Mouse (Mus musculus): ENCODE data around the gene Stk32c. TPM values are rescaled to one million over a fixed set of nuclear protein-coding genes. Genes with fewer than 3 reads are reported as not detected.

Gene Stk32c
- total and polyA plus RNA-seq, 3 experiments, result 0.21 TPM; not detected in 2

- Histone ChIP-seq H3K4me3 (ENCODE audit: control insufficient read depth in 1 of 2, insufficient read depth in 1 of 2, low read depth in 2 of 2, low read length in 2 of 2) (no peak overlapping the region), H3K9ac (ENCODE audit: control insufficient read depth, low read depth, low read length, poor library complexity, severe bottlenecking) (no peak overlapping the region), H3K27me3 (ENCODE audit: control insufficient read depth in 1 of 2, insufficient read depth in 2 of 2, low read length in 2 of 2) (no peaks in the 10 kb centered on the region), H3K36me3 (ENCODE audit: control insufficient read depth in 1 of 2, insufficient read depth in 2 of 2, low read length in 2 of 2) (peaks cover 0 to 6% of the 10 kb centered on the region in 2 experiments; a peak in 1 of 4 replicates), H3K4me1 (ENCODE audit: control insufficient read depth in 1 of 2, insufficient read depth in 2 of 2, low read length in 2 of 2) (peaks cover 0 to 11% of the 10 kb centered on the region in 2 experiments; a peak in 2 of 4 replicates), H3K27ac (ENCODE audit: control insufficient read depth, low read depth, low read length) (no peak overlapping the region), H3K79me2 (ENCODE audit: control insufficient read depth, insufficient read depth, low read length, poor library complexity) (no peaks in the 10 kb centered on the region), H3K9me3 (replicated peaks; ENCODE audit: insufficient read depth, low read length) (no peaks in the 10 kb centered on the region)
- DNase-seq (ENCODE audit: low read depth, low spot score), result no peak
- TF ChIP-seq SIN3A (IDR thresholded peaks at IDR 0.05; ENCODE audit: low read length) (no peak), CHD1 (IDR thresholded peaks at IDR 0.05; ENCODE audit: low read depth, low read length) (no peak), MAZ (IDR thresholded peaks at IDR 0.05; ENCODE audit: low read depth, low read length) (no peak), POLR2A (IDR thresholded peaks at IDR 0.05; ENCODE audit: control insufficient read depth in 1 of 2, insufficient read depth in 1 of 2, low read depth in 1 of 2, low read length in 2 of 2, poor library complexity in 1 of 2) (no peak), EP300 (IDR thresholded peaks at IDR 0.05; ENCODE audit: low read depth in 1 of 2, low read length in 2 of 2) (no peak), MXI1 (IDR thresholded peaks at IDR 0.05; ENCODE audit: low read depth, low read length) (no peak), SMC3 (IDR thresholded peaks at IDR 0.05; ENCODE audit: low read depth, low read length) (no peak), NELFE (IDR thresholded peaks at IDR 0.05; ENCODE audit: low read depth, low read length) (no peak), POLR2AphosphoS2 (IDR thresholded peaks at IDR 0.05; ENCODE audit: low read length) (no peak), NRF1 (IDR thresholded peaks at IDR 0.05; ENCODE audit: insufficient read depth, low read depth, low read length, poor library complexity, severe bottlenecking) (no peak), USF2 (IDR thresholded peaks at IDR 0.05; ENCODE audit: borderline replicate concordance in 1 of 2, insufficient read depth in 1 of 2, low read depth in 1 of 2, low read length in 2 of 2) (no peak), MEF2A (IDR thresholded peaks at IDR 0.05; ENCODE audit: extremely low read depth, insufficient replicate concordance, low read depth, low read length, poor library complexity, severe bottlenecking) (no peak)
Observed at GRCm38 (mm10) chr7:139158956-139159355, 54.2 kb downstream of the Stk32c start.

DNA sequence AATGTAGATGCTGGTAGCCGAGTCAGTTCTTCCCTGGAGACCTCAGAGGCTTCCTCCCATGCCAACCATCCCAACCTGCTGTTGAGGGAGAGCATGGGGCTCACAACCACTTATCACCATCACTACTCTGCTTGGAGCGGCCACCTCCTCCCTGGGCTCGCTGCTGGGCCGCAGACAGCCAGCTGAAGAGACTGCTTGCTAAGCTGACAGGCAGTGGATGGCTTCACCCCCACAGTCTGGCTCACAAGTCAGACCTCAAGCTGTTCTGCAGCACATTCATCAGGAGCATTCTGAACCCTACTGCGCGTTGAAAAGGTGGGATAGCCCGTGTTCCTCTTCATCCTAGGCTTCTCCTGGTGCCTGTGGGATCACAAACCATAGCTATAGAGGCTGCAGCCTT is 54.6 kb downstream of the Stk32c start:
- peaks cover 0 to 11% of the 10 kb centered on the region in 2 experiments; a peak in 2 of 4 replicates for H3K4me1 ChIP-seq (ENCODE audit: control insufficient read depth in 1 of 2, insufficient read depth in 2 of 2, low read length in 2 of 2)
- no peak overlapping the region for H3K4me3 ChIP-seq (ENCODE audit: control insufficient read depth in 1 of 2, insufficient read depth in 1 of 2, low read depth in 2 of 2, low read length in 2 of 2)
- peaks cover 0 to 6% of the 10 kb centered on the region in 2 experiments; a peak in 1 of 4 replicates for H3K36me3 ChIP-seq (ENCODE audit: control insufficient read depth in 1 of 2, insufficient read depth in 2 of 2, low read length in 2 of 2)
- H3K9ac ChIP-seq (ENCODE audit: control insufficient read depth, low read depth, low read length, poor library complexity, severe bottlenecking), result no peak overlapping the region
- H3K79me2 ChIP-seq (ENCODE audit: control insufficient read depth, insufficient read depth, low read length, poor library complexity), result no peaks in the 10 kb centered on the region
- no peak overlapping the region for H3K27ac ChIP-seq (ENCODE audit: control insufficient read depth, low read depth, low read length)
- H3K9me3 ChIP-seq (replicated peaks; ENCODE audit: insufficient read depth, low read length), result no peaks in the 10 kb centered on the region
- DNase-seq (ENCODE audit: low read depth, low spot score), result no peak
- TF ChIP-seq BHLHE40 (IDR thresholded peaks at IDR 0.05; ENCODE audit: borderline replicate concordance, low read depth, low read length) (no peak), USF1 (IDR thresholded peaks at IDR 0.05; ENCODE audit: low read depth, low read length) (no peak), MAX (IDR thresholded peaks at IDR 0.05; ENCODE audit: low read length) (no peak), UBTF (IDR thresholded peaks at IDR 0.05; ENCODE audit: borderline replicate concordance, insufficient read depth, low read depth, low read length) (no peak), RAD21 (IDR thresholded peaks at IDR 0.05; ENCODE audit: low read depth, low read length) (no peak), ZC3H11A (IDR thresholded peaks at IDR 0.05; ENCODE audit: low read depth, low read length) (no peak), ETS1 (IDR thresholded peaks at IDR 0.05; ENCODE audit: low read depth, low read length) (no peak), ZNF384 (IDR thresholded peaks at IDR 0.05; ENCODE audit: low read depth, low read length) (no peak), CTCF (IDR thresholded peaks at IDR 0.05 in 2 of 3, conservative IDR thresholded peaks at IDR 0.05 in 1 of 3; ENCODE audit: control insufficient read depth in 1 of 3, insufficient read depth in 1 of 3, low read depth in 2 of 3, low read length in 3 of 3, poor library complexity in 1 of 3, severe bottlenecking in 1 of 3) (no peak), TAL1 (IDR thresholded peaks at IDR 0.05; ENCODE audit: low read length) (no peak), ZKSCAN1 (IDR thresholded peaks at IDR 0.05; ENCODE audit: low read depth, low read length) (no peak), HCFC1 (IDR thresholded peaks at IDR 0.05; ENCODE audit: low read depth, low read length) (no peak), JUND (IDR thresholded peaks at IDR 0.05; ENCODE audit: low read depth, low read length) (no peak)
- no peaks in the 10 kb centered on the region for H3K27me3 ChIP-seq (ENCODE audit: control insufficient read depth in 1 of 2, insufficient read depth in 2 of 2, low read length in 2 of 2)

Data from MEL (cell line).